Mouse (Mus musculus) right cerebral cortex, postnatal 25 days (tissue): ENCODE measurements around the gene Denr.
A peak's percentile ranks its signal among the peaks of the same experiment; 100 is the strongest.

Experiments used
- DNase-seq: peaks from one replicate; pipeline ENCODE4 v3.0.0; 2022

Denr gene

DNA sequence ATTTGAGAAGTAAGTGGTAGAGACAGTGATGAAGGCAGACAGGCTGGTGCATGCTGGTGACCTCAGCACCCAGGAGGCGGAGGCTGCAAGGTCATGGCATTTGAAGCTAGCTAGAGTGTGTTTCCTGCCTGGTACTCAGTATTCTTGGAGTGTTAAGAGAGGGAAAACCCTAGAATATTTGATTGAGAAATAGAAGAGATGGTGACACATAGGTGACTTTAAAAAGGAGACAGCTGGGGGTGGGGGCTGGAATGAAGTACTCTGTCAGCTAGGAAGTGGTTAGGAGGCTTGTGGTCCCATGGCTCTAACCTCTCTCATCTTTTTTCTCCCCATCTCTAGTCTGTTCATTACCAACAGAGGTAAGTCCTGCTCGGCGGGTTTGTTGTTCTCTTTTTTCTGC, 7.9 kb downstream of the Denr start:
- no peak for DNase-seq

GRCm38 (mm10) chr5:123922112-123922511, 15.1 kb downstream of the Denr start:
- no peak for DNase-seq

GRCm38 (mm10) chr5:123927118-123927517, 20.1 kb downstream of the Denr start, which contains the start of gene Gm43518:
TSS of gene Gm43518 (plus strand) at chr5:123927418.
- no peak for DNase-seq

- DNase-seq, result peak; percentile 90
Observed at GRCm38 (mm10) chr5:123930508-123930989, 23.6 kb downstream of the Denr start, which contains the start of gene Ccdc62. TSS of gene Ccdc62 (plus strand) at chr5:123930679.

DNA sequence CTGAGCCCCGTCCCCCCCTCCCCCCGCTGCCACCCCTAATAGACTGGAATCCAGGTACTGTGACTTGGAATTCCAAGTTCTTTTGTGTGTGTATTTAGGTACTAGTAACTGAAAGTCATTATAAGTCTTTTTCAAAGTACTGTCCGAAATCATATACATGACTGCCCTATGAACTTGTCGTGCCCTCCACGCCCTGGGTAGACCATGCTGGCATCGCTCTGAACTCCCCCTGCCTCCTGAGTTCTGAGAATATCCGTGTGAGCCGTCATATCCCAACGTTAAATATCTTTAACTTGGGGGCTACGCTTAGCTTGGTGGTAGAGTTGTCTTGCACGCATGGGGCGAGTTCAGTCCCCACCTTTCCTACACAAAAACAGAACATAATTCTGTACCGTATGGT, 24.2 kb downstream of the Denr start:
- DNase-seq, result no peak

DNA sequence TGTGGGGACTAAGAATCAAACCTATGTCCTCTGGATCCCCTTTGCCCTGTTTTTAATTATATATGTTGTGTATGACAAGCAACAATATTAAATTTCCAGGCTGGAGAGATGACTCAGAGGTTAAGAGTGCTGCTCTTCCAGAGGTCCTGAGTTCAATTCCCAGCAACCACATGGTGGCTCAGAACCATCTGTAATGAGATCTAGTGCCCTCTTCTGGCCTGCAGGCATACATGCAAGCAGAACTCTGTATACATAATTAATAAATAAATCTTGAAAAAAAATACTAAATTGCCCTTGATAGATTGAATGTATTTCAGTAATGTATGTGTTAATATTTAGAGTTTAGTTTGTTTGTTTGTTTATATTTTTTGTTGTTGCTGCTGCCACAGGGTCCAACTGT, 26.0 kb downstream of the Denr start:
- DNase-seq, result no peak

DNA sequence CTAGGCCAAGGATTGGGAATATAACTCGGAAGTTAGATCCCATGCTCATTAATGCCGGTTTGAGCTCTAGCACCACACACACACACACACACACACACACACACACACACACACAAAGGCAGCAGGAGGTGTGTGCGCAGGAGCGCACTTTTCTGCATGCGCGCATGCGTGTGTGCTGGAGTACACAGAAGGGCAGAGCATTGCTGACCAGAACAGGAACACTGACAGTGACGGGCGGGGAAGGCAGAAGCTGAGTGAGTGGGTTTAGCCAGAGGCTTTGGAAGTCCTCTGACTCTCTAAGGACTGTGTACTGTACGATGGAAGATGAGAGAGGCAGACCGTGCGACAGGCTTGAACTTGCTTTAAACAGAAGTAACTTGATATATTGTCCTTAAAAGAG, 26.6 kb downstream of the Denr start:
- DNase-seq, result no peak

DNA sequence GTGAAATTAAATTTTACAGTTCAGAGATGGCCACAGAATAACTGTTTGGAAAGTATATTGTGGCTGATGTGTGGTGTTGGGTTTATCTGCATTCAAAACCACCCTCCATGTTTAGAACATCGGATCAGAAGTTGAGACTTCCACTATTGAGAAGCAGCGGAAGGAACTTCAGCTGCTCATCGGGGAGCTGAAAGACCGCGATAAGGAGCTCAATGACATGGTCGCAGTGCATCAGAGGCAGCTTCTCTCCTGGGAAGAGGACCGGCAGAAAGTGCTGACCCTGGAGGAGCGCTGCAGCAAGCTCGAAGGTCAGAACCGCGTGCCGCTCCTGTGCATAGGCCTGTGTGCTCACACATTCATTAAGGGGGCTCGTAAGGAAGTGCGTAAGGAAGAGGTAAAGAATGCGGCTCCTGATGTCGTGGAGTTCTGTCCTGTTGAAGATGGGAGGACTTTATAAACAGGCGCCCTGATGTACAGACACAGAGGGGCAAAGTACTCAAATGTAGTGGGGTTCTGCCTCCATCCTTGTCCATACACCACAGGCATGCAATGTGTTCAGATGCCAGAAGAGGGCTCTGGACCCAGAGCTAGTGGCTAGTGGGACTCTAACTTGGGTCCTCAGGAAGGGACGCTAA, 27.1 kb downstream of the Denr start:
- no peak for DNase-seq

DNA sequence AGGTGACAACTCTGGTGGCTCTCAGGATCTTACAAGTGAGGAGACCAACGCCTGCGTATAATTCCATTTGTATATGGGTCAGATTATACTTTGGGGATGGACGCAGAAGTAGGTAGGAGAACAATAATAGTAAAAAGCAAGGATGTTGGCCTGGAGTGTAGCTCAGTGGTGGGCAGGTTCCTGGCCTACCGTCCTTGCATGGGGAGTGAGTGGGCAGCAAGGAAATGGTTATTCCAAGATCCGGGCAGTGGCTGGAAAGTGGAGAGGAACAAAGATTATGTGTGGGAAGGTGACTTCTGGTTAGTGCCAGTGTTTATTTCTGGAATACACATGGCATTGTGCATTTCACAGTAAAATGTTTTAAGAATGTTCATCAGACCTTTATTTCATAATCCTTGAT, 29.0 kb downstream of the Denr start:
- DNase-seq, result no peak

DNA sequence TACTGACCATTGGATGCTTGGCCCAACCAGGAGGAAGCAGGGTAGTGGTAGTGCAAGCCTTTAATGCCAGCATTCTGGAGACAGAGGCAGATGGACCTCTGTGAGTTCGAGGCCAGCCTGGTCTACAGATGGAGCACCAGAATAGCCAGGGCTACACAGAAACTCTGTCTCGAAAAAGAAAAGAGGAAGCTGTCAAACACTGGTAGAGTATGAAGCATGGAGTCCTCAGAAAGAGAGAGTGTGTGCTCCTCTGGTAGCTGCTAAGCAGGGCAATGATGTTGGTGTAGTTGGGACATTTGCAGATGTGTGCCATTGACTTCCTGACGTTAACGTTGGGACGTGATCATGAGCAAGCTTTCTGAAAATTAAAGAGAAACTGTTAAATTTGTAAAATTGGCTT, 31.5 kb downstream of the Denr start:
- DNase-seq, result no peak

DNA sequence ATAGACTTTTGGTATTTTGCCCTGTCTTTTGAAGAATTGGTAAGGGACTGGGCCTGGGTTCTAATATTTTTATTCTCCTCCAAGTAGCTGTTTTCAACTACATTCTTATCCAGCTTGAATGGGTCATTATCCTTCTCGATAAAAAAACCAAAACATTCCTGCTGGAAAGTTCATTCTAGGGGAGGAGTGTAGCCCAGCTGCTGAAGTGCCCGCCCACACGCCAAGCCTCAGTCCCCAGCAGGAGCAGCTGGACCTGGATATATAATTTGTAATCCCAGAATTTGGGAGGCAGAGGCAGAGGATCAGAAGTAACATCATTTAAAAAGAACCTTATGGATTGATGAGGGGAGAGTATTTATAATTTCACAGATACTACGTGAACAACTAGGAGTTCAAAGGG, 39.6 kb downstream of the Denr start:
- no peak for DNase-seq

GRCm38 (mm10) chr5:123947041-123947761, 40.2 kb downstream of the Denr start:
- DNase-seq, result no peak

DNA sequence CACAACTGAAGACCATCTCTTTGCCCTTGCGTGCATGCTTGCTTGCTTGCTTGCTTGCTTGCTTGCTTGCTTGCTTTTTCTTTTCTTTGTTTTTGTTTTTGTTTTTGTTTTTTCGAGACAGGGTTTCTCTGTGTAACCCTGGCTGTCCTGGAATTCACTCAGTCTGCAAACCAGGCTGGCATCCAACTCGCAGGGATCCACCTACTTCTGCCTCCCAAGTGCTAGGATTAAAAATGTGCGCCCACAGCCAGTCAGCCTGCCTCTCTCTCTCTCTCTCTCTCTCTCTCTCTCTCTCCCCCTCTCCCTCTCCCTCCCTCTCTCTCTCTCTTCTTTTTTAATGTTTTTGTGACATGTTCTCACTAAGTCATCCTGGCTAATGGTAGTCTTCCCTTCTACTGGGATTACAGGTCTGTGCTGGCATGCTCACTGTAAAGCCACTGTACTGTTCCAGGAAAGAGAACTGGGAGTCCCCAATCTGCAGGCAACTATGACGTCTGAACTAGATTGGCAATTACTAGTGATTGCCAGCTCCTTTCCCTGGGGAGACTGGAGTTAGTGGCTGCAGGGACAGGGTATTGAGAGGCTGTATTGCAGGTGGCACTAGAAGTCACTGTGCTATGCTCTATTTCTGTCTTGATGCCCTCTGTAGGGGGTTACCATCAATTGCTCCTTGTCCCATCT, 45.5 kb downstream of the Denr start:
- DNase-seq, result no peak

- no peak for DNase-seq
Observed at GRCm38 (mm10) chr5:123957213-123957612, 50.2 kb downstream of the Denr start.

- no peak for DNase-seq
Observed at GRCm38 (mm10) chr5:123959018-123959417, 52.0 kb downstream of the Denr start.

DNA sequence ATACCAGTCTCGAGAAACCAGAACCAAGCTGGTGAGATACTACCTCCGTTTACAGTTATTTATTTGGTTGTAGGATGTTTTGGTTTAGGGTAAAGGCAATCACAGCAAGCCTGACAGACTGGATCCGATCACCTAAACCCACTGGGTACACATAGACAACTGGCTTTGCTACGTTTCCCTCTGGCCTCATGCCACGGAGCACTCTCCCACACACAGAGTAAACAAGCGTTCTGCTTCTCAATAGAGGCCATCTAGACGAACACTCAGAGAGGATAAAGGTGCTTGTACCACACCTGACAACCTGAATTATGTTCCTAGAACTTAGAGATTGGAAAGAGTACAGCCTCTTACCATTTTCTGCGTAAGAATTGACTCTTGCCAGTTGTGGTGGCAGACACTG, 53.2 kb downstream of the Denr start:
- DNase-seq, result no peak

- DNase-seq, result no peak
Observed at GRCm38 (mm10) chr5:123961046-123961445, 54.1 kb downstream of the Denr start.

DNA sequence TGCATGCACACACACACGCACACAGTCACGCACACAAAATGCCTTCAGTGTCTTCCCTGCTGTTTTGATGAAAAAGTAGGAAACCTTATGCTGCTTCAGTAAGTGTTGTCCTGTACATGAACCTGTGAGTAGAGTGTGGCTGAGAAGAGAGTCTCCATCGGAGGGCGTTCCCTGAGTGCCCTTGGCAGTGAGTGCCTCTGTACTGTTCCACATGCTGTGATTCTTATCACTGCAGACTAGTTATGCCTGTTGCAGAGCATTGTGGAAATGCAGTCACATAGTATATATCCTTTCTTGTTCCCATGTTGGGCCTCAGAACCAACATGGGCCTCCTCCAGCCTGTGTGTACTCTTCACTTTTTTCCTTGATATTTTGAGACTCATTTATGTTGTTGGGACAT, 57.2 kb downstream of the Denr start:
- no peak for DNase-seq

- no peak for DNase-seq
Observed at GRCm38 (mm10) chr5:123966759-123967158, 59.8 kb downstream of the Denr start.

- no peak for DNase-seq
Observed at GRCm38 (mm10) chr5:123968468-123968867, 61.5 kb downstream of the Denr start.

- no peak for DNase-seq
Observed at GRCm38 (mm10) chr5:123969216-123969615, 62.2 kb downstream of the Denr start.

GRCm38 (mm10) chr5:123970576-123970975, 63.6 kb downstream of the Denr start:
- peak; percentile 1 for DNase-seq

DNA sequence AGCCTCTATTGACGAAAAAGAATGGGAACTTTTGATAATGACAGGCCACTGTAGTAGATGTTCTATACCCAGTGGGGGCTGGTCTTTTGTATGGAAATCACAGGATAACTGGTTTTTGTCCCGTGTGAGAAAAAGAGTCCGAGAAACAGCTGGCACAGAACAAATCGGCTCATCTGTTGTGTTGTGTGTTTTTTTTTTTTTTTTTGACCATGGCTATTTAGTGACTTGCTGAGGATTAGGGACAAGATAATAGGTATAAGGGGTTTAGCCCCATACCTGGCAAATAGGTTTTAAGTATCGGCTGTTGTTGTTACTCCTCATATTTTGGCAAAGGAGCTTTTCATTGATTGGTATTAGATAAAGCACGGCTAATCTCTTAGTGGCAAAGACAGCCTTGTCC, 65.5 kb downstream of the Denr start:
- DNase-seq, result peak; percentile 2
